Comparison of ENCODE assay signal across 17 mouse cellular contexts in the genomic region with DNA sequence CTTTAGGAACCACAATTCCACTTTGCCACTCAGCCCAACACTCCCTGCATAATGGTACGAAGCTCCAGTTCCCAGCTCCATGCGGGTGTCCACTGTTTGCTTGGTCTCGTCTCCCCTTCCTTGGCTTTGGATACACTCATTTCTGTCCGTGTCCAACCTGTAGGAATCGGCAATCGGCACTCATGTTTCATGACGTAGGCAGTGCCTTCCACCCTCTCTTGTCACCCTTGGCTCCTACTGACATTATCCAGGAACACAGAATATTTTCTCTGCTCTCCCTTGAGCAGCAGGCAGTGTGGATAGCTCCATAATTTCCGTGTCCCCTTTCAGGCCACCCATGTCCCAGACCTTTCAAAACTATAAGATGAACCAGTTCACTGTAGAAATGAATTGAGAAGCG.
DNase-seq lines count a peak whose midpoint lies in the region; ATAC-seq and TF ChIP-seq lines count a peak whose summit lies in the region.
"Had no signal": no experiment of that assay in that cellular context is flagged by ENCODE, and none has a peak within 500 bp of the region (broad histone marks: within the 10 kb centered on the region; RNA-seq: fewer than 3 reads in every experiment).

No protein-coding gene starts in this region.

- WGBS in heart, embryonic 10.5 days: 54% methylated on average over 9 of the region's 9 CpGs
- WGBS in hindbrain, postnatal 0 days: 48% methylated on average over 9 of the region's 9 CpGs

- peak overlapping the region; percentile 81 for H3K27ac ChIP-seq in heart, embryonic 10.5 days
- H3K27ac ChIP-seq in hindbrain, postnatal 0 days: peak overlapping the region; percentile 42; the same call in 1 of the 2 replicates
- H3K27ac ChIP-seq: embryonic facial prominence, embryonic 15.5 days; limb, embryonic 13.5 days; liver, embryonic 13.5 days; lung, embryonic 15.5 days had no signal

- TF ChIP-seq CTCF in hindbrain, postnatal 0 days (IDR thresholded peaks at IDR 0.05; ENCODE audit: low read depth): no peak

- DNase-seq in heart, embryonic 10.5 days (ENCODE audit: low spot score): no peak
- no peak for DNase-seq in heart, adult 8-10 months (ENCODE audit: low spot score)
- peak; percentile 37 for DNase-seq in heart, postnatal 4 days
- DNase-seq in hindbrain, postnatal 0 days (ENCODE audit: low spot score): no peak
- DNase-seq in left cerebral cortex, adult 18-20 months (ENCODE audit: low spot score in 2 of 2): no peak
- DNase-seq: cerebellum, adult 2 months; cerebellum, postnatal 36 days; gastrocnemius, postnatal 25 days; kidney, adult 11 months; liver, embryonic 13.5 days; lung, postnatal 4 days; thymus, postnatal 25 days had no signal

- H3K27me3 ChIP-seq in heart, embryonic 10.5 days (ENCODE audit: insufficient read depth, poor library complexity, severe bottlenecking): no peaks in the 10 kb centered on the region
- no peaks in the 10 kb centered on the region for H3K27me3 ChIP-seq in megakaryocyte, embryonic 14.5 days (replicated peaks)
- no peaks in the 10 kb centered on the region for H3K27me3 ChIP-seq in hindbrain, postnatal 0 days (ENCODE audit: insufficient read depth, low read length)
- H3K27me3 ChIP-seq: embryonic facial prominence, embryonic 15.5 days; limb, embryonic 13.5 days; liver, embryonic 13.5 days; lung, embryonic 15.5 days had no signal

- no peak overlapping the region for H3K4me2 ChIP-seq in hindbrain, postnatal 0 days (ENCODE audit: low read depth, low read length)
- H3K4me2 ChIP-seq: embryonic facial prominence, embryonic 15.5 days; limb, embryonic 13.5 days; liver, embryonic 13.5 days; lung, embryonic 15.5 days had no signal

- no peaks in the 10 kb centered on the region for H3K36me3 ChIP-seq in heart, embryonic 10.5 days
- H3K36me3 ChIP-seq in megakaryocyte, embryonic 14.5 days (replicated peaks; ENCODE audit: low read length): no peaks in the 10 kb centered on the region
- H3K36me3 ChIP-seq in hindbrain, postnatal 0 days (ENCODE audit: insufficient read depth, low read length): no peaks in the 10 kb centered on the region
- H3K36me3 ChIP-seq: embryonic facial prominence, embryonic 15.5 days; limb, embryonic 13.5 days; liver, embryonic 13.5 days; lung, embryonic 15.5 days had no signal

- H3K4me3 ChIP-seq in heart, embryonic 10.5 days: no peak overlapping the region
- peak overlapping the region; percentile 56 for H3K4me3 ChIP-seq in megakaryocyte, embryonic 14.5 days (replicated peaks)
- no peak overlapping the region for H3K4me3 ChIP-seq in hindbrain, postnatal 0 days (ENCODE audit: low read length)
- H3K4me3 ChIP-seq: embryonic facial prominence, embryonic 15.5 days; limb, embryonic 13.5 days; liver, embryonic 13.5 days; lung, embryonic 15.5 days had no signal

- no peaks in the 10 kb centered on the region for H3K9me3 ChIP-seq in heart, embryonic 10.5 days
- H3K9me3 ChIP-seq in megakaryocyte, embryonic 14.5 days: peaks cover 76% of the 10 kb centered on the region
- H3K9me3 ChIP-seq in hindbrain, postnatal 0 days (ENCODE audit: low read length): no peaks in the 10 kb centered on the region
- H3K9me3 ChIP-seq: embryonic facial prominence, embryonic 15.5 days; lung, embryonic 15.5 days had no signal

- no peak overlapping the region for H3K9ac ChIP-seq in hindbrain, postnatal 0 days (replicated peaks; ENCODE audit: low read length)
- H3K9ac ChIP-seq: embryonic facial prominence, embryonic 15.5 days; limb, embryonic 13.5 days; liver, embryonic 13.5 days; lung, embryonic 15.5 days had no signal

- ATAC-seq in megakaryocyte, adult 5-6 weeks (ENCODE audit: poor library complexity, severe bottlenecking): no peak
- ATAC-seq in hindbrain, postnatal 0 days: no peak

- peaks cover 50% of the 10 kb centered on the region for H3K4me1 ChIP-seq in heart, embryonic 10.5 days
- H3K4me1 ChIP-seq in megakaryocyte, embryonic 14.5 days: no peaks in the 10 kb centered on the region
- H3K4me1 ChIP-seq in hindbrain, postnatal 0 days (ENCODE audit: insufficient read depth, low read length): peaks cover 7% of the 10 kb centered on the region; the same call in 1 of the 2 replicates
- H3K4me1 ChIP-seq: liver, embryonic 13.5 days; lung, embryonic 15.5 days had no signal
